Mouse (Mus musculus): ENCODE results near the gene Eif3b. TPM values are rescaled to one million over a fixed set of nuclear protein-coding genes. Genes with fewer than 3 reads are reported as not detected.

The Eif3b gene
- polyA plus RNA-seq, 1 experiment: 220 TPM

DNA sequence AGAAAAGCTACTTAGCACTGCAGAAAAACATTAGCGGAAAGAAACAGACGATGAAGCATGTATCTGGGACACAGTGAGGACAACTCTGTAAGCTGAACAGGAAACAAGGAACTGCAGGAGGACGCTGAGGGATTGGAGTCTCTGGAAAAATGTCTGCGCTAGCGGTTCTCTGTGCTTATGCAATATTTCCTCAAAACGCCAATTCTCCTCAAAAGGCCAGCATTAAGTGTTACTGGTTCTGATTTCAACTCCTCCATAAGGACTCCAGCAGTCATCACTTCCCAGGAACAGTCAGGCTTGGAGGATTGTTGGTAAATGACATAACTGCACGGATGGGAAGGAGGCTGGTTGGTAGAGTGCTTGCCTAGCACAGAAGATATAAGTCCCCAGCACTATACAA, 38.0 kb upstream of the Eif3b start:
- Histone ChIP-seq H3K79me2 (ENCODE audit: control insufficient read depth, insufficient read depth) (peaks cover 61% of the 10 kb centered on the region), H3K36me3 (ENCODE audit: control insufficient read depth, insufficient read depth) (no peaks in the 10 kb centered on the region), H3ac (ENCODE audit: control insufficient read depth, insufficient read length) (no peak overlapping the region), H3K4me3 (no peak overlapping the region), H3K4me2 (ENCODE audit: low read depth) (no peak overlapping the region), H3K27me3 (ENCODE audit: control insufficient read depth, insufficient read depth, insufficient read length) (no peaks in the 10 kb centered on the region)
- TF ChIP-seq USF1 (IDR thresholded peaks at IDR 0.05; ENCODE audit: low read depth) (no peak), MYOG (IDR thresholded peaks at IDR 0.05; ENCODE audit: control insufficient read depth in 1 of 3, insufficient read depth in 1 of 3, insufficient read length in 2 of 3, low read depth in 2 of 3) (no peak), REST (IDR thresholded peaks at IDR 0.05; ENCODE audit: insufficient read depth, insufficient read length) (no peak)

DNA sequence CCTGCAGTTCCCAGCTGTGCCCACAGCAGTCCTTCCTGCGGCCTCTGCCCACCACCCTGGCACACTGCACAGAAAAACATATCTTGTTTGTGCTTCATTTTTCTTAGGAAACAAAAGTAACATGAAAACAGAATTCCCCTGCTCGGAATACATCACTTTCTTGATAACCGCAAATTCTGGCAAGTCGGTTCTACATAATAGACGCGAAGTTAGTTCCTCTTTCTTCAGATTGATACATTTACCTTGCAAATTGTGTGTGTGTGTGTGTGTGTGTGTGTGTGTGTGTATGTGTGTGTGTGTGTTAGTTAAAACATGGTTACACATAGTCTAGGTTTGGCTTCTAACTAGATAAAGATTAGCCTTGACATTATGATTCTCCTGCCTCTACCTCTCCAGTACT, 36.4 kb upstream of the Eif3b start:
- no peak overlapping the region for H3K4me3 ChIP-seq
- H3ac ChIP-seq (ENCODE audit: control insufficient read depth, insufficient read length): no peak overlapping the region
- TF ChIP-seq MYOD1 (IDR thresholded peaks at IDR 0.05; ENCODE audit: control insufficient read depth in 1 of 3, insufficient read length in 2 of 3, low read depth in 2 of 3) (no peak), SRF (IDR thresholded peaks at IDR 0.05; ENCODE audit: control insufficient read depth, insufficient read length, low read depth) (no peak), CEBPB (IDR thresholded peaks at IDR 0.05; ENCODE audit: insufficient read depth, poor library complexity, severe bottlenecking) (no peak), MAX (IDR thresholded peaks at IDR 0.05; ENCODE audit: low read depth) (no peak), REST (IDR thresholded peaks at IDR 0.05; ENCODE audit: insufficient read depth, insufficient read length) (no peak), MYOG (IDR thresholded peaks at IDR 0.05; ENCODE audit: control insufficient read depth in 1 of 3, insufficient read depth in 1 of 3, insufficient read length in 2 of 3, low read depth in 2 of 3) (no peak), POLR2AphosphoS2 (IDR thresholded peaks at IDR 0.05; ENCODE audit: insufficient read length, low read depth) (no peak), TCF3 (IDR thresholded peaks at IDR 0.05; ENCODE audit: insufficient read length, low read depth) (no peak), TCF12 (IDR thresholded peaks at IDR 0.05; ENCODE audit: insufficient read depth, poor library complexity, severe bottlenecking) (no peak), POLR2A (IDR thresholded peaks at IDR 0.05; ENCODE audit: insufficient read length, low read depth) (no peak), E2F4 (IDR thresholded peaks at IDR 0.05; ENCODE audit: insufficient read depth) (no peak), USF1 (IDR thresholded peaks at IDR 0.05; ENCODE audit: low read depth) (no peak)
- H3K27me3 ChIP-seq (ENCODE audit: control insufficient read depth, insufficient read depth, insufficient read length): no peaks in the 10 kb centered on the region
- peaks cover 74% of the 10 kb centered on the region for H3K79me2 ChIP-seq (ENCODE audit: control insufficient read depth, insufficient read depth)
- no peaks in the 10 kb centered on the region for H3K36me3 ChIP-seq (ENCODE audit: control insufficient read depth, insufficient read depth)
- no peak overlapping the region for H3K4me2 ChIP-seq (ENCODE audit: low read depth)

DNA sequence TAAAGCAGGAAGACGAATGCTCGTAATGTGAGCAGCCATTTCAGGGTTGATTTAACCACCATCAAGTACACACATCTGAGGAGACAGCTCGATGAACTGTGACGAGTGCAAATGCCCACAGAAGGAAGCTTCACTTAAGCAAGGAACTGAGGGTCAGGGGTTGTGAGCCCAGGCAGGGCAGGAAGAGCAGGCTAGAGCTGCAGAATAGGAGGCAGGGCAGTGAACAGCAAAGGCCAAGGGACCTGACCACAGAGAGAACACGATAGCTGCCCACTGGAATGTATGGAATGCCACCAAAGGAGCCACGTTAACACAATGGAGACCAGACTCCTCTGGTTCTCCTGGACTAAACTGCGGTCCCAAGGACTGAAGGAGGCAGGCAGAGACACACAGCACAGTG, 35.6 kb upstream of the Eif3b start:
- H3K36me3 ChIP-seq (ENCODE audit: control insufficient read depth, insufficient read depth): no peaks in the 10 kb centered on the region
- H3K4me3 ChIP-seq: no peak overlapping the region
- H3K4me2 ChIP-seq (ENCODE audit: low read depth): peak overlapping the region; percentile 76
- no peaks in the 10 kb centered on the region for H3K27me3 ChIP-seq (ENCODE audit: control insufficient read depth, insufficient read depth, insufficient read length)
- peaks cover 74% of the 10 kb centered on the region for H3K79me2 ChIP-seq (ENCODE audit: control insufficient read depth, insufficient read depth)
- no peak for TF ChIP-seq POLR2AphosphoS2 (IDR thresholded peaks at IDR 0.05; ENCODE audit: insufficient read length, low read depth)
- no peak for TF ChIP-seq USF1 (IDR thresholded peaks at IDR 0.05; ENCODE audit: low read depth)
- no peak for TF ChIP-seq E2F4 (IDR thresholded peaks at IDR 0.05; ENCODE audit: insufficient read depth)
- no peak for TF ChIP-seq MYOD1 (IDR thresholded peaks at IDR 0.05; ENCODE audit: control insufficient read depth in 1 of 3, insufficient read length in 2 of 3, low read depth in 2 of 3)
- no peak for TF ChIP-seq MYOG (IDR thresholded peaks at IDR 0.05; ENCODE audit: control insufficient read depth in 1 of 3, insufficient read depth in 1 of 3, insufficient read length in 2 of 3, low read depth in 2 of 3)
- no peak for TF ChIP-seq MAX (IDR thresholded peaks at IDR 0.05; ENCODE audit: low read depth)
- no peak for TF ChIP-seq TCF12 (IDR thresholded peaks at IDR 0.05; ENCODE audit: insufficient read depth, poor library complexity, severe bottlenecking)
- TF ChIP-seq TCF3 (IDR thresholded peaks at IDR 0.05; ENCODE audit: insufficient read length, low read depth): no peak
- TF ChIP-seq REST (IDR thresholded peaks at IDR 0.05; ENCODE audit: insufficient read depth, insufficient read length): no peak
- TF ChIP-seq CEBPB (IDR thresholded peaks at IDR 0.05; ENCODE audit: insufficient read depth, poor library complexity, severe bottlenecking): no peak
- no peak for TF ChIP-seq SRF (IDR thresholded peaks at IDR 0.05; ENCODE audit: control insufficient read depth, insufficient read length, low read depth)
- TF ChIP-seq POLR2A (IDR thresholded peaks at IDR 0.05; ENCODE audit: insufficient read length, low read depth): no peak
- H3ac ChIP-seq (ENCODE audit: control insufficient read depth, insufficient read length): no peak overlapping the region

DNA sequence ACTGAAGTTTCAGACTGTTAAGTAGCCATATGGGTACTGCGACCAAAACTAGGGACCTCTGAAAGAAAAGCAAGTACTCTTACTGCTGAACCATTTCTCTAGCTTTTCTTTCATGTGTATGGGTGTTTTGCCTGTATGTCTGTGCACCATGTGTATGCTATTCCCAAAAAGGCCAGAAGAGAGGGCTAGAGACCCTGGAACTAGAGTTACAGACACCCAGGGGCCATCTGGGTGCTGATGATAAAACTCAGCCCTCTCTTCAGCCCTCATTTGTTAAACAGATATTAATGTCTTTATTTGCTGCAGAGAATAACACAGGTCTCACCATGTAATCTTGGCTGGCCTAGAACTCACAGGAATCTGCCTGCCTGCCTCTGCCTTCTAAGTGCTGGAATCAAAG, 34.7 kb upstream of the Eif3b start:
- peaks cover 75% of the 10 kb centered on the region for H3K79me2 ChIP-seq (ENCODE audit: control insufficient read depth, insufficient read depth)
- no peaks in the 10 kb centered on the region for H3K36me3 ChIP-seq (ENCODE audit: control insufficient read depth, insufficient read depth)
- TF ChIP-seq SRF (IDR thresholded peaks at IDR 0.05; ENCODE audit: control insufficient read depth, insufficient read length, low read depth): no peak
- H3K4me3 ChIP-seq: no peak overlapping the region
- no peak overlapping the region for H3ac ChIP-seq (ENCODE audit: control insufficient read depth, insufficient read length)
- peak overlapping the region; percentile 76 for H3K4me2 ChIP-seq (ENCODE audit: low read depth)
- H3K27me3 ChIP-seq (ENCODE audit: control insufficient read depth, insufficient read depth, insufficient read length): no peaks in the 10 kb centered on the region

DNA sequence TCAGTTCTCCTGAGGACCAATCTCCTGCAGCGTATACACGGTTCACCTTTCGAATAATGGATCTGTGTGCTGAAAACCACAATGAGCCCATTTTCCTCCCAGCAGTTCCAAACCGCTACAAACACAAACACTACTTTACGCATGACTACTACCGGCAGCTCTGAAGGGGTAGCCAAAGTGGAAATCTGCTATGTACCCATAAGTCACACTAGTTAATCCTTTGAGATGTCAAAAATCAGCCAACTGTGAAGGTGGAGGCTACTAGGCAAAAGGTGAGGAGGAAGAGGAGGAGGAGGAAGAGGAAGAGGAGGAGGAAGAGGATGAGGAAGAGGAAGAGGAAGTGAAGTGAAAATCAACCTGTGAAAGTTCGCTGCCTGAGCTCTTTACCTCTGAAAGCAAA, 31.9 kb upstream of the Eif3b start:
- no peaks in the 10 kb centered on the region for H3K36me3 ChIP-seq (ENCODE audit: control insufficient read depth, insufficient read depth)
- H3ac ChIP-seq (ENCODE audit: control insufficient read depth, insufficient read length): no peak overlapping the region
- peak overlapping the region; percentile 88 for H3K4me2 ChIP-seq (ENCODE audit: low read depth)
- H3K27me3 ChIP-seq (ENCODE audit: control insufficient read depth, insufficient read depth, insufficient read length): no peaks in the 10 kb centered on the region
- H3K4me3 ChIP-seq: no peak overlapping the region
- peaks cover 52% of the 10 kb centered on the region for H3K79me2 ChIP-seq (ENCODE audit: control insufficient read depth, insufficient read depth)
- TF ChIP-seq POLR2AphosphoS2 (IDR thresholded peaks at IDR 0.05; ENCODE audit: insufficient read length, low read depth) (no peak), CEBPB (IDR thresholded peaks at IDR 0.05; ENCODE audit: insufficient read depth, poor library complexity, severe bottlenecking) (no peak), USF1 (IDR thresholded peaks at IDR 0.05; ENCODE audit: low read depth) (no peak), MAX (IDR thresholded peaks at IDR 0.05; ENCODE audit: low read depth) (no peak), REST (IDR thresholded peaks at IDR 0.05; ENCODE audit: insufficient read depth, insufficient read length) (no peak)

All from myocyte (in vitro differentiated cells).